Mouse (Mus musculus) bone marrow macrophage, adult 2 months (primary cell): Measurements from ENCODE around the gene Tnfrsf8.

ENCODE experiments used
- CTCF ChIP-seq: IDR thresholded peaks from 2 replicates; pipeline ENCODE4 v1.5.1; 2012; ENCODE audit warnings: low read depth, mild to moderate bottlenecking, low read length, moderate library complexity
- POLR2A ChIP-seq: IDR thresholded peaks from 2 replicates; pipeline ENCODE4 v1.6.1; 2012; ENCODE audit warnings: mild to moderate bottlenecking, low read depth, low read length, borderline replicate concordance

DNA sequence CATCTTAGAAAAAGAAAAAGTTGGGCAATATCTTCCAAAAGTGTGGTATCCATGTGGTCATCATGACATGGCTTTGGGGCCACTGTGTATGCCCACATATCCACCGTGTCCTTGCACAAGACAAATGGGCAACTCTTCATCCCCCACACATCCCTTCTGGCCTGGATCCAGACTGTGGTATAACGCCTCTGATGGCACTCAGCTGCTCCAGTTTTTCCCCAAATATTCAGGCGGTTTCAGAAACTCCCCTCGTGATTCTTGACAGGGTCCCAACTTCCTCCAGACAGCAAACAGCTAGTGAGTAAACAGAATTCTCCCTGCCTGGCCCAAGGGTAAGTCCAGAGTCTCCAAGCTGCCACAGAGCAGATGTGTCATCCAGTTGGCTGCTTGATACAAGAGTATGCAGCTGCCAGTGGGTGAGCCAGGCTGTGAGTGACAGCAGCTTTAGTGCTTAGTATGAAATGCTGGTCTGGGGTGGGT is 47.3 kb downstream of the Tnfrsf8 start:
- TF ChIP-seq CTCF (no peak), POLR2A (no peak)
